Mouse (Mus musculus): Measurements from ENCODE around the gene Gna13. TPM values are rescaled to one million over a fixed set of nuclear protein-coding genes. Genes with fewer than 3 reads are reported as not detected.

Gene Gna13
- total RNA-seq, 2 experiments from 2014 or later: 27.1 to 29.7 TPM

DNA sequence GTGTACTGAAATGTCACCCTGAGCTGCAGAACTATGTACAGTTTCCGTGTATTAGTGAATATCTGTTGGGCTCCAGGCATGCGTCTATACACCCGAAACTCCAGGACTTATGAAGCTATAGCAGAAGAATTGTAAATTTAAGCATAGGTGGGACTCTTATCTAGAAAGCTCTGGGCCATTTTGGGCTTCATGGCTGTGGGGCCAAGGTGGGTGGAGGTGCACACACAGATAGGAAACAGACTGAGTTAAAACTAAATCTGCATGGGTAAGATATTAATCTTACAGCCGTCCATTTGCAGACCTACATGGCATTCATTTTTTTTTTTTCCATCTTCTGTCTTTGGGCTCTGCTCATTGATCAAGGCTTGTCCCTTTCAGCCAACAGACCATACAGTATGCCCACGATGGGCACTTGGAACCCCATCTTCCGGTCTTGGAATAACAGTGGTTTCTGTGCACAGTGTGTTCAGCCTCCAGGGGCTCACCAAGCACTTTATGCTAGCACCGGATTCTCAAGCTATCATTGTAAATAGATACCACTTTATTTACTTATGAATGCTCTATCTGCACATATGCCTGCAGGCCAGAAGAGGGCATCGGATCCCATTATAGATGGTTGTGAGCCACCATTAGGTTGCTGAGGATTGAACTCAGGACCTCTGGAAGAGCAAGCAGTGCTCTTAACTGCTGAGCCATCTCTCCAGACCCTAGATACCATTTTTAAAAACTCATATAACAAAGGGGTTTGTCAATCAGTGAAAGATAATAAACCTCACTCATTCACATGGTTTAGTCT, 81.0 kb downstream of the Gna13 start:
- no peak for DNase-seq
- intact Hi-C loops (cut with DNase I; ENCODE audit: low total_unique reads): loop anchor here (10.0 kb wide), 2 partner anchors 199 to 421 kb away; no protein-coding TSS in a partner anchor

GRCm38 (mm10) chr11:109444600-109444999, 82.0 kb downstream of the Gna13 start:
- intact Hi-C loops (cut with DNase I; ENCODE audit: low total_unique reads): loop anchor here (10.0 kb wide), 2 partner anchors 200 to 420 kb away; no protein-coding TSS in a partner anchor

GRCm38 (mm10) chr11:109445438-109446035, 82.9 kb downstream of the Gna13 start:
- intact Hi-C loops (cut with DNase I; ENCODE audit: low total_unique reads): loop anchor here (5.0 to 10.0 kb wide), 3 partner anchors 137 to 419 kb away; no protein-coding TSS in a partner anchor
- DNase-seq: no peak

More at GRCm38 (mm10) chr11:109444600-109444999, 82.0 kb downstream of the Gna13 start:
- peak; percentile 19 for DNase-seq

Other genes with a start within 250 kb of the Gna13 start
- gene E030025P04Rik, start 218.5 kb upstream of the Gna13 start, total RNA-seq (2021): not detected
- gene Rgs9, start 64.7 kb upstream of the Gna13 start, total RNA-seq (2021): under 1 TPM; 0.11 to 0.31 TPM
- not detected for gene 9930022D16Rik, start 51.1 kb downstream of the Gna13 start, total RNA-seq (2021)
- gene Amz2, start 63.1 kb downstream of the Gna13 start, total RNA-seq (2021): 10 to 100 TPM; 40.0 to 46.2 TPM
- gene Arsg, start 110.5 kb downstream of the Gna13 start, total RNA-seq (2021): 1 to 10 TPM; 5.7 to 7.1 TPM
- gene Slc16a6, start 110.8 kb downstream of the Gna13 start, total RNA-seq (2021): 10 to 100 TPM; 10.9 to 19.9 TPM
- gene Wipi1, start 249.1 kb downstream of the Gna13 start, total RNA-seq (2021): 10 to 100 TPM; 59.7 to 62.2 TPM

Measured in gastrocnemius, postnatal 14 days (tissue).